Mouse (Mus musculus): ENCODE results near the gene Zfp768. TPM values are rescaled to one million over a fixed set of nuclear protein-coding genes. Genes with fewer than 3 reads are reported as not detected.
A peak's percentile ranks its signal among the peaks of the same experiment; 100 is the strongest.

The Zfp768 gene
- polyA plus RNA-seq, 1 experiment from 2014 or later, result 3.1 TPM

- Histone ChIP-seq H3K4me3 (replicated peaks) (peak overlapping the region; percentile 36; the same call in 1 of the 2 replicates), H3K9me3 (replicated peaks) (no peaks in the 10 kb centered on the region), H3K27me3 (no peaks in the 10 kb centered on the region), H3K4me2 (0 out of 2 replicates have a peak overlapping the region, but pooled peaks have one; percentile 5), H3K27ac (replicated peaks) (no peak overlapping the region), H3K4me1 (replicated peaks) (peaks cover 14% of the 10 kb centered on the region; the same call in 1 of the 2 replicates), H3K36me3 (replicated peaks) (no peaks in the 10 kb centered on the region), H3K9ac (no peak overlapping the region)
- 59% methylated on average over 5 of the region's 5 CpGs for WGBS (ENCODE audit: insufficient replicate concordance)
- ATAC-seq (ENCODE audit: insufficient read depth), result no peak
Observed at GRCm38 (mm10) chr7:127297586-127298193, 47.7 kb downstream of the Zfp768 start.

- peaks cover 14% of the 10 kb centered on the region; the same call in 1 of the 2 replicates for H3K4me1 ChIP-seq (replicated peaks)
- peak overlapping the region; percentile 67; the same call in 1 of the 2 replicates for H3K27ac ChIP-seq (replicated peaks)
- H3K9me3 ChIP-seq (replicated peaks), result no peaks in the 10 kb centered on the region
- 53% methylated on average over 5 of the region's 5 CpGs for WGBS (ENCODE audit: insufficient replicate concordance)
- peak overlapping the region; percentile 36 for H3K4me3 ChIP-seq (replicated peaks)
- H3K27me3 ChIP-seq, result no peaks in the 10 kb centered on the region
- no peaks in the 10 kb centered on the region for H3K36me3 ChIP-seq (replicated peaks)
- peak overlapping the region; percentile 41 for H3K4me2 ChIP-seq
- no peak for ATAC-seq (ENCODE audit: insufficient read depth)
- no peak overlapping the region for H3K9ac ChIP-seq
Observed at GRCm38 (mm10) chr7:127296786-127297555, 48.4 kb downstream of the Zfp768 start.

- Histone ChIP-seq H3K36me3 (replicated peaks) (no peaks in the 10 kb centered on the region), H3K4me2 (peak within 1 kb of the TSS; percentile 41), H3K27ac (replicated peaks) (peak within 1 kb of the TSS; percentile 67), H3K27me3 (no peaks in the 10 kb centered on the region), H3K9ac (no peak within 1 kb of the TSS), H3K9me3 (replicated peaks) (no peaks in the 10 kb centered on the region), H3K4me1 (replicated peaks) (peaks cover 14% of the 10 kb centered on the region; the same call in 1 of the 2 replicates), H3K4me3 (replicated peaks) (peak within 1 kb of the TSS; percentile 36)
- no peak for ATAC-seq (ENCODE audit: insufficient read depth)
- 23% methylated on average over 11 of the region's 11 CpGs for WGBS (ENCODE audit: insufficient replicate concordance)
Observed at GRCm38 (mm10) chr7:127296098-127296497, 49.3 kb downstream of the Zfp768 start, which contains the start of gene Itgal. Itgal (plus strand) TSS chr7:127296260.

Other genes starting within 250 kb of the Zfp768 start
- gene Qprt, start 223.4 kb downstream of the Zfp768 start, polyA plus RNA-seq (2015; fragmentation: Nextera tagmentation; extraction: Ambion mirVana), result 65.5 and 76.7 TPM in 2 replicates
- 6.7 and 6.8 TPM in 2 replicates for gene Spn, start 207.8 kb downstream of the Zfp768 start, polyA plus RNA-seq (2015; fragmentation: Nextera tagmentation; extraction: Ambion mirVana)
- gene Cd2bp2, start 149.5 kb downstream of the Zfp768 start, polyA plus RNA-seq (2015; fragmentation: Nextera tagmentation; extraction: Ambion mirVana), result 18.0 and 21.5 TPM in 2 replicates
- 17.1 and 18.2 TPM in 2 replicates for gene Tbc1d10b, start 137.1 kb downstream of the Zfp768 start, polyA plus RNA-seq (2015; fragmentation: Nextera tagmentation; extraction: Ambion mirVana)
- 67.8 and 89.3 TPM in 2 replicates for gene Mylpf, start 136.7 kb downstream of the Zfp768 start, polyA plus RNA-seq (2015; fragmentation: Nextera tagmentation; extraction: Ambion mirVana)
- 6.3 and 6.8 TPM in 2 replicates for gene Zfp553, start 112.5 kb downstream of the Zfp768 start, polyA plus RNA-seq (2015; fragmentation: Nextera tagmentation; extraction: Ambion mirVana)
- gene Sept1, start 112.5 kb downstream of the Zfp768 start, polyA plus RNA-seq (2015; fragmentation: Nextera tagmentation; extraction: Ambion mirVana), result 9.4 and 9.7 TPM in 2 replicates
- 13.8 and 15.0 TPM in 2 replicates for gene Zfp771, start 101.3 kb downstream of the Zfp768 start, polyA plus RNA-seq (2015; fragmentation: Nextera tagmentation; extraction: Ambion mirVana)
- 74.2 and 84.8 TPM in 2 replicates for gene Dctpp1, start 84.9 kb downstream of the Zfp768 start, polyA plus RNA-seq (2015; fragmentation: Nextera tagmentation; extraction: Ambion mirVana)
- gene Sephs2, start 71.5 kb downstream of the Zfp768 start, polyA plus RNA-seq (2015; fragmentation: Nextera tagmentation; extraction: Ambion mirVana), result 162 and 175 TPM in 2 replicates
- gene Itgal, start 49.3 kb downstream of the Zfp768 start, polyA plus RNA-seq (2015; fragmentation: Nextera tagmentation; extraction: Ambion mirVana), result 6.2 and 7.3 TPM in 2 replicates
- gene Zfp747, start 30.5 kb upstream of the Zfp768 start, polyA plus RNA-seq (2015; fragmentation: Nextera tagmentation; extraction: Ambion mirVana), result 1.8 and 2.3 TPM in 2 replicates
- 1.2 and 1.5 TPM in 2 replicates for gene 9130019O22Rik, start 41.6 kb upstream of the Zfp768 start, polyA plus RNA-seq (2015; fragmentation: Nextera tagmentation; extraction: Ambion mirVana)
- 1.3 and 1.5 TPM in 2 replicates for gene E430018J23Rik, start 48.0 kb upstream of the Zfp768 start, polyA plus RNA-seq (2015; fragmentation: Nextera tagmentation; extraction: Ambion mirVana)
- 1.3 and 1.7 TPM in 2 replicates for gene Zfp764, start 61.2 kb upstream of the Zfp768 start, polyA plus RNA-seq (2015; fragmentation: Nextera tagmentation; extraction: Ambion mirVana)
- gene Zfp688, start 76.5 kb upstream of the Zfp768 start, polyA plus RNA-seq (2015; fragmentation: Nextera tagmentation; extraction: Ambion mirVana), result 7.3 and 9.1 TPM in 2 replicates
- 2.1 TPM in 2 replicates for gene Zfp689, start 103.6 kb upstream of the Zfp768 start, polyA plus RNA-seq (2015; fragmentation: Nextera tagmentation; extraction: Ambion mirVana)
- gene Prr14, start 114.0 kb upstream of the Zfp768 start, polyA plus RNA-seq (2015; fragmentation: Nextera tagmentation; extraction: Ambion mirVana), result 19.8 and 22.4 TPM in 2 replicates
- 5.5 and 5.6 TPM in 2 replicates for gene Fbrs, start 133.6 kb upstream of the Zfp768 start, polyA plus RNA-seq (2015; fragmentation: Nextera tagmentation; extraction: Ambion mirVana)
- 15.0 and 18.9 TPM in 2 replicates for gene Srcap, start 166.4 kb upstream of the Zfp768 start, polyA plus RNA-seq (2015; fragmentation: Nextera tagmentation; extraction: Ambion mirVana)
- gene Gm42715, start 174.0 kb upstream of the Zfp768 start, polyA plus RNA-seq (2015; fragmentation: Nextera tagmentation; extraction: Ambion mirVana), result 5.2 and 5.5 TPM in 2 replicates
- gene Tmem265, start 215.8 kb upstream of the Zfp768 start, polyA plus RNA-seq (2015; fragmentation: Nextera tagmentation; extraction: Ambion mirVana), result 2.6 and 2.7 TPM in 2 replicates
- gene Phkg2, start 227.8 kb upstream of the Zfp768 start, polyA plus RNA-seq (2015; fragmentation: Nextera tagmentation; extraction: Ambion mirVana), result 20.0 and 24.6 TPM in 2 replicates
- 6.4 and 8.3 TPM in 2 replicates for gene Ccdc189, start 243.0 kb upstream of the Zfp768 start, polyA plus RNA-seq (2015; fragmentation: Nextera tagmentation; extraction: Ambion mirVana)
- gene Rnf40, start 243.2 kb upstream of the Zfp768 start, polyA plus RNA-seq (2015; fragmentation: Nextera tagmentation; extraction: Ambion mirVana), result 18.3 and 19.5 TPM in 2 replicates

Measured in liver, embryonic 15.5 days (tissue).